In the genomic region with DNA sequence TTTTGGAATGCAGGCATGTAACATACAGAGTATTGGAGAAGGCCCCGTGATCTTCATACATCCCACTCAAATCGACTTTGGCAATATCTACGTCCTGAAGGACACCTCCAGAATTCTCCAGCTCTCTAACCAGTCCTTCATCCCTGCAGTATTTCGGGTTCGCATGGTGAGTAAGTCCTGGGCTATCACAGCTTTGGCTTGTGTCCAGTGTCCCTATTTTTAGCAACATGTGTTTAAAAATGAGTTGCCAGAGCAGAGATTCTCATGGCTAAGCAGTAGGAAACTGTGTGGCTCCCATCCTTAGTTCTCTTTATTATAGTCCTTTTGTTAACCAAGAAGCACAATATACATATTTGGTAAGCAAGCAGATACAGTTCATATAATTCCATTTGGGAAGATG, we compare ENCODE assay signal across 11 mouse cellular contexts.
A peak's percentile ranks its signal among the peaks of the same experiment; 100 is the strongest.
DNase-seq lines count a peak whose midpoint lies in the region.
"Had no signal": no experiment of that assay in that cellular context is flagged by ENCODE, and none has a peak within 500 bp of the region (broad histone marks: within the 10 kb centered on the region; RNA-seq: fewer than 3 reads in every experiment).

No protein-coding gene starts in this region.

- intact Hi-C loops in heart, postnatal 25 days (cut with DNase I), result no loop called here

- DNase-seq in cerebellum, postnatal 10 days, result peak; percentile 25 to 30
- no peak for DNase-seq in cerebellum, adult 11 months
- DNase-seq in heart, postnatal 4 days, result peak; percentile 37
- no peak for DNase-seq in heart, postnatal 25 days (ENCODE audit: low spot score)
- DNase-seq in 3T3-L1 (ENCODE audit: low read depth, low spot score), result peak; percentile 5
- DNase-seq in adrenal gland, postnatal 14 days, result peak; percentile 50
- DNase-seq in yolk sac, embryonic 10.5 days (ENCODE audit: low spot score), result no peak
- DNase-seq: gastrocnemius, postnatal 36 days; kidney, adult 11 months; kidney, postnatal 10 days; midbrain, embryonic 14.5 days had no signal

Comparison
In these comparisons a context has a peak if more than half of its experiments do, and no peak if none do; other contexts are left out.
1. DNase-seq: peak in cerebellum, postnatal 10 days (2 of 2), heart, postnatal 4 days (single experiment), 3T3-L1 (single experiment) and adrenal gland, postnatal 14 days (single experiment); none in cerebellum, adult 11 months (single experiment), heart, postnatal 25 days (single experiment) and yolk sac, embryonic 10.5 days (single experiment).